In genomic region chr6:8694636-8695514, GRCm38 (mm10) we compare ENCODE assay signal across 9 mouse cellular contexts.
DNase-seq lines count a peak whose midpoint lies in the region; ATAC-seq and TF ChIP-seq lines count a peak whose summit lies in the region.
"Had no signal": no experiment of that assay in that cellular context is flagged by ENCODE, and none has a peak within 500 bp of the region (broad histone marks: within the 10 kb centered on the region; RNA-seq: fewer than 3 reads in every experiment).

No protein-coding gene starts in this region.

- no peak overlapping the region for H3K4me3 ChIP-seq in layer of hippocampus, adult 2 months
- no peak overlapping the region for H3K4me3 ChIP-seq in MEL (ENCODE audit: control insufficient read depth in 1 of 2, insufficient read depth in 1 of 2, low read depth in 2 of 2, low read length in 2 of 2)
- H3K4me3 ChIP-seq in intestine, embryonic 15.5 days (replicated peaks) = no peak overlapping the region
- no peak overlapping the region for H3K4me3 ChIP-seq in limb, embryonic 15.5 days
- no peak overlapping the region for H3K4me3 ChIP-seq in stomach, embryonic 16.5 days (replicated peaks; ENCODE audit: low read length)
- H3K4me3 ChIP-seq: heart, embryonic 15.5 days had no signal

- peak; percentile 80 for TF ChIP-seq RAD21 in MEL (IDR thresholded peaks at IDR 0.05; ENCODE audit: low read depth, low read length)

- H3K4me1 ChIP-seq in MEL (ENCODE audit: control insufficient read depth in 1 of 2, insufficient read depth in 2 of 2, low read length in 2 of 2) = peaks cover 0 to 5% of the 10 kb centered on the region in 2 experiments; a peak in 1 of 4 replicates
- H3K4me1 ChIP-seq in intestine, embryonic 15.5 days (replicated peaks) = peaks cover 11% of the 10 kb centered on the region
- peaks cover 14% of the 10 kb centered on the region for H3K4me1 ChIP-seq in limb, embryonic 15.5 days
- peaks cover 11% of the 10 kb centered on the region for H3K4me1 ChIP-seq in stomach, embryonic 16.5 days (ENCODE audit: control insufficient read depth, insufficient read depth, low read length)

- H3K79me2 ChIP-seq in MEL (ENCODE audit: control insufficient read depth, insufficient read depth, low read length, poor library complexity) = no peaks in the 10 kb centered on the region

- H3K36me3 ChIP-seq in MEL (ENCODE audit: control insufficient read depth in 1 of 2, insufficient read depth in 2 of 2, low read length in 2 of 2) = peaks cover 0 to 7% of the 10 kb centered on the region in 2 experiments; a peak in 2 of 4 replicates
- H3K36me3 ChIP-seq in intestine, embryonic 15.5 days = no peaks in the 10 kb centered on the region
- H3K36me3 ChIP-seq in limb, embryonic 15.5 days = no peaks in the 10 kb centered on the region
- H3K36me3 ChIP-seq in stomach, embryonic 16.5 days (ENCODE audit: control insufficient read depth, insufficient read depth, low read length) = no peaks in the 10 kb centered on the region
- H3K36me3 ChIP-seq: heart, embryonic 15.5 days had no signal

- peak; percentile 74 for TF ChIP-seq CTCF in layer of hippocampus, adult 2 months (conservative IDR thresholded peaks at IDR 0.05)
- TF ChIP-seq CTCF in MEL (IDR thresholded peaks at IDR 0.05 in 2 of 3, conservative IDR thresholded peaks at IDR 0.05 in 1 of 3; ENCODE audit: control insufficient read depth in 1 of 3, insufficient read depth in 1 of 3, low read depth in 2 of 3, low read length in 3 of 3, poor library complexity in 1 of 3, severe bottlenecking in 1 of 3) = peak in 2 of 3 experiments; percentile 37 to 66; a peak in 3 of 6 replicates

- TF ChIP-seq EP300 in MEL (IDR thresholded peaks at IDR 0.05; ENCODE audit: low read depth in 1 of 2, low read length in 2 of 2) = no peak

- ATAC-seq in intestine, embryonic 15.5 days = peak; percentile 92
- ATAC-seq in limb, embryonic 15.5 days (ENCODE audit: insufficient number of reproducible peaks, low FRiP score, low TSS enrichment, low read depth) = 0 out of 2 replicates have a peak, but pooled peaks have one; percentile 14
- peak; percentile 86 for ATAC-seq in stomach, embryonic 16.5 days (ENCODE audit: insufficient read depth, low FRiP score)

- no peaks in the 10 kb centered on the region for H3K27me3 ChIP-seq in MEL (ENCODE audit: control insufficient read depth in 1 of 2, insufficient read depth in 2 of 2, low read length in 2 of 2)
- H3K27me3 ChIP-seq in intestine, embryonic 15.5 days (replicated peaks) = no peaks in the 10 kb centered on the region
- no peaks in the 10 kb centered on the region for H3K27me3 ChIP-seq in limb, embryonic 15.5 days
- H3K27me3 ChIP-seq in stomach, embryonic 16.5 days (ENCODE audit: control insufficient read depth, insufficient read depth, low read length) = no peaks in the 10 kb centered on the region
- H3K27me3 ChIP-seq: heart, embryonic 15.5 days had no signal

- H3K9me3 ChIP-seq in MEL (replicated peaks; ENCODE audit: insufficient read depth, low read length) = no peaks in the 10 kb centered on the region
- H3K9me3 ChIP-seq in intestine, embryonic 15.5 days = no peaks in the 10 kb centered on the region
- H3K9me3 ChIP-seq in limb, embryonic 15.5 days = no peaks in the 10 kb centered on the region
- H3K9me3 ChIP-seq in stomach, embryonic 16.5 days (replicated peaks; ENCODE audit: control insufficient read depth, low read length) = no peaks in the 10 kb centered on the region
- H3K9me3 ChIP-seq: heart, embryonic 15.5 days had no signal

- H3K4me2 ChIP-seq in intestine, embryonic 15.5 days (replicated peaks) = no peak overlapping the region
- H3K4me2 ChIP-seq in limb, embryonic 15.5 days = no peak overlapping the region
- peak overlapping the region; percentile 23; the same call in 1 of the 2 replicates for H3K4me2 ChIP-seq in stomach, embryonic 16.5 days (ENCODE audit: low read depth, low read length)
- H3K4me2 ChIP-seq: heart, embryonic 15.5 days had no signal

- no peak for TF ChIP-seq POLR2A in MEL (IDR thresholded peaks at IDR 0.05; ENCODE audit: control insufficient read depth in 1 of 2, insufficient read depth in 1 of 2, low read depth in 1 of 2, low read length in 2 of 2, poor library complexity in 1 of 2)

- H3K9ac ChIP-seq in MEL (ENCODE audit: control insufficient read depth, low read depth, low read length, poor library complexity, severe bottlenecking) = no peak overlapping the region
- no peak overlapping the region for H3K9ac ChIP-seq in intestine, embryonic 15.5 days
- H3K9ac ChIP-seq in limb, embryonic 15.5 days = no peak overlapping the region
- H3K9ac ChIP-seq in stomach, embryonic 16.5 days (ENCODE audit: low read length) = no peak overlapping the region
- H3K9ac ChIP-seq: heart, embryonic 15.5 days had no signal

- H3K27ac ChIP-seq in layer of hippocampus, adult 2 months = peak overlapping the region; percentile 77; the same call in 1 of the 2 replicates
- no peak overlapping the region for H3K27ac ChIP-seq in MEL (ENCODE audit: control insufficient read depth, low read depth, low read length)
- H3K27ac ChIP-seq in intestine, embryonic 15.5 days = peak overlapping the region; percentile 90
- H3K27ac ChIP-seq in limb, embryonic 15.5 days = peak overlapping the region; percentile 85
- peak overlapping the region; percentile 86 for H3K27ac ChIP-seq in stomach, embryonic 16.5 days (ENCODE audit: low read length)
- H3K27ac ChIP-seq: heart, embryonic 15.5 days had no signal

- 28% methylated on average over 12 of the region's 12 CpGs for WGBS in intestine, embryonic 15.5 days
- 26% methylated on average over 12 of the region's 12 CpGs for WGBS in limb, embryonic 15.5 days
- 23% methylated on average over 12 of the region's 12 CpGs for WGBS in stomach, embryonic 16.5 days

- DNase-seq in layer of hippocampus, adult 2 months (ENCODE audit: low spot score in 2 of 2) = peak in 1 of 2 experiments; percentile 48
- no peak for DNase-seq in layer of hippocampus, postnatal 36 days
- DNase-seq in MEL (ENCODE audit: low read depth, low spot score) = peak; percentile 48
- peak; percentile 14 for DNase-seq in embryo, embryonic 9.5 days (ENCODE audit: extremely low spot score)
- no peak for DNase-seq in adrenal gland, postnatal 25 days

TF ChIP-seq in MEL, 35 proteins besides CTCF, POLR2A, EP300 and RAD21:
- TF ChIP-seq TCF12 (IDR thresholded peaks at IDR 0.05; ENCODE audit: low read depth, low read length) (no peak), SMC3 (IDR thresholded peaks at IDR 0.05; ENCODE audit: low read depth, low read length) (peak; percentile 90), GATA1 (IDR thresholded peaks at IDR 0.05; ENCODE audit: low read depth, low read length) (no peak), HCFC1 (IDR thresholded peaks at IDR 0.05; ENCODE audit: low read depth, low read length) (no peak), POLR2AphosphoS2 (IDR thresholded peaks at IDR 0.05; ENCODE audit: low read length) (no peak), GABPA (IDR thresholded peaks at IDR 0.05; ENCODE audit: low read depth, low read length) (no peak), CHD2 (IDR thresholded peaks at IDR 0.05; ENCODE audit: low read length) (no peak), NELFE (IDR thresholded peaks at IDR 0.05; ENCODE audit: low read depth, low read length) (no peak), ZKSCAN1 (IDR thresholded peaks at IDR 0.05; ENCODE audit: low read depth, low read length) (no peak), MYC (IDR thresholded peaks at IDR 0.05; ENCODE audit: low read depth, low read length) (no peak), JUND (IDR thresholded peaks at IDR 0.05; ENCODE audit: low read depth, low read length) (no peak), ELF1 (IDR thresholded peaks at IDR 0.05; ENCODE audit: low read depth, low read length) (no peak), ZC3H11A (IDR thresholded peaks at IDR 0.05; ENCODE audit: low read depth, low read length) (peak; percentile 86), ETS1 (IDR thresholded peaks at IDR 0.05; ENCODE audit: low read depth, low read length) (no peak), MYB (IDR thresholded peaks at IDR 0.05; ENCODE audit: low read depth, low read length) (no peak), BHLHE40 (IDR thresholded peaks at IDR 0.05; ENCODE audit: borderline replicate concordance, low read depth, low read length) (no peak), MXI1 (IDR thresholded peaks at IDR 0.05; ENCODE audit: low read depth, low read length) (no peak)

Comparison
In these comparisons a context has a peak if more than half of its experiments do, and no peak if none do; other contexts are left out.
1. DNase-seq: peak in MEL (single experiment) and embryo, embryonic 9.5 days (single experiment); none in layer of hippocampus, postnatal 36 days (0 of 2) and adrenal gland, postnatal 25 days (single experiment).
2. ATAC-seq: peak in every context shown above with its lines; median percentile 92 in intestine, embryonic 15.5 days; 86 in stomach, embryonic 16.5 days; 14 in limb, embryonic 15.5 days.